Mouse (Mus musculus) limb, embryonic 12.5 days (tissue): ENCODE measurements around the gene Enpp4. TPM values are rescaled to one million over a fixed set of nuclear protein-coding genes. Genes with fewer than 3 reads are reported as not detected.

ENCODE experiments used
- ATAC-seq: fragments of 200-750 bp; cut with Nextera tagmentation; 2 replicates; pipeline ENCODE4 v1.8.0; 2017; ENCODE audit warnings: low read depth, moderate TSS enrichment; ENCODE audit not compliant: insufficient number of reproducible peaks, insufficient read depth, low FRiP score, low TSS enrichment
- H3K27ac ChIP-seq: fragments of 300-500 bp; sonication (generic); 2 replicates; pipeline ENCODE4 v1.5.1; 2016; ENCODE audit warnings: mild to moderate bottlenecking, moderate library complexity
- H3K27me3 ChIP-seq: fragments of 300-500 bp; sonication (generic); 2 replicates; pipeline ENCODE4 v1.6.1; 2016; ENCODE audit warnings: mild to moderate bottlenecking, moderate library complexity
- H3K36me3 ChIP-seq: fragments of 300-500 bp; sonication (generic); 2 replicates; pipeline ENCODE4 v1.6.1; 2016; ENCODE audit warnings: mild to moderate bottlenecking, moderate library complexity
- H3K4me1 ChIP-seq: fragments of 300-500 bp; sonication (generic); replicated peaks from 2 replicates; pipeline ENCODE4 v1.6.1; 2016
- H3K4me2 ChIP-seq: fragments of 300-500 bp; sonication (generic); 2 replicates; pipeline ENCODE4 v1.6.1; 2016; ENCODE audit warnings: mild to moderate bottlenecking, moderate library complexity
- H3K4me3 ChIP-seq: fragments of 300-500 bp; sonication (generic); replicated peaks from 2 replicates; pipeline ENCODE4 v1.5.1; 2016; ENCODE audit warnings: mild to moderate bottlenecking
- H3K9ac ChIP-seq: fragments of 300-500 bp; sonication (generic); replicated peaks from 2 replicates; pipeline ENCODE4 v1.6.1; 2016; ENCODE audit warnings: mild to moderate bottlenecking, moderate library complexity
- H3K9me3 ChIP-seq: fragments of 300-500 bp; sonication (generic); 2 replicates; pipeline ENCODE4 v1.6.1; 2016; ENCODE audit warnings: mild to moderate bottlenecking, moderate library complexity
- WGBS: fragments of 180-500 bp; shearing (Covaris S2); methylation state at CpG from one replicate; pipeline ENCODE4 v1.1.7; 2016; 5-methylcytosine and 5-hydroxymethylcytosine counted together
- polyA plus RNA-seq: library from polyadenylated mRNA; unstranded; fragments of >200 nt; fragmentation: Nextera tagmentation; extraction: Ambion mirVana; gene quantifications from 2 replicates; pipeline ENCODE4 v1.2.1, GENCODE M21; 2016

Gene Enpp4
- polyA plus RNA-seq, 1 experiment from 2014 or later = 3.6 TPM

DNA sequence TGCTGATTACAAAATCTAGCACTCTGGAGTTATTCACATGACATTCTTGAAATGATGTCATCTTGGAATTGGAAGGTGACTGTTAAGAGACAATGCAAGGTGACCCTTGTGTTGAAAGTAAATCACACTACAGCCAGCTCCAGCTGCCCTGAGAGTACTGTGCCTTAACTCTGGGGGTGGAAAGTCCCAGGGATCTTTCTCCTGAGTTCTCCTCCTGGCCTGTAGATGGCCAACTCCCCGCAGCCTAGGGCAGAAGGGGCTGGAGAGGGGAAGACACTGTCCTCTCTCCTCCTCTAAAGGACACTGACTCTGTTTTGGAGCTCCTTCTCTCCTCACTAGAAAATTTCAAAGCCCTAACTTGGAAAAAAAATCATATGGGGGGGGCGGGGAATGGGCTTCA is 14.1 kb downstream of the Enpp4 start:
- no peak overlapping the region for H3K4me2 ChIP-seq
- no peaks in the 10 kb centered on the region for H3K9me3 ChIP-seq
- no peak overlapping the region for H3K4me3 ChIP-seq
- H3K36me3 ChIP-seq = no peaks in the 10 kb centered on the region
- WGBS = 41% methylated on average over 2 of the region's 2 CpGs
- no peak for ATAC-seq
- H3K9ac ChIP-seq = no peak overlapping the region
- no peaks in the 10 kb centered on the region for H3K4me1 ChIP-seq
- 0 out of 2 replicates have a peak, but pooled peaks cover 2% of the 10 kb centered on the region for H3K27me3 ChIP-seq
- no peak overlapping the region for H3K27ac ChIP-seq

DNA sequence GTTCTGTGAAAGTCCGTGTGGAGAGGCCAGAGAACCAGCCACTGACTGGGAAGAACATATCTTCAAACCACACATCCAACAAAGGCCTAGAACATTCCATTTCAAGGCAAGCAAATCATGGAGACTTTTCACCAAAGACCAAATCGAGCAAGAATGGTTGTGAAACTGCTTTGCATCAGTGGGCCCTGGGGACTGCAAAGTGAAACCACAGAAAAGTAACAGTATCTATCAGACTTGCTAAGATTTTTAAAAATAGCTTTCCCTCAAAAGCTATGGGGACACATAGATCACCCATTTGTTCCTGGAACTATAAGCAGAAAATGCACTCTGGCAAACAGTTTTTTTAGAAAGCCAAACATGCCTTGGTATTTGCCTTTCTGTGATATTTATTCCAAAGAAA is 14.7 kb downstream of the Enpp4 start:
- Histone ChIP-seq H3K9me3 (no peaks in the 10 kb centered on the region), H3K4me2 (no peak overlapping the region), H3K4me1 (no peaks in the 10 kb centered on the region), H3K4me3 (no peak overlapping the region), H3K27ac (no peak overlapping the region), H3K9ac (no peak overlapping the region), H3K27me3 (0 out of 2 replicates have a peak, but pooled peaks cover 2% of the 10 kb centered on the region), H3K36me3 (no peaks in the 10 kb centered on the region)
- WGBS = 74% methylated on average over 2 of the region's 2 CpGs
- no peak for ATAC-seq

DNA sequence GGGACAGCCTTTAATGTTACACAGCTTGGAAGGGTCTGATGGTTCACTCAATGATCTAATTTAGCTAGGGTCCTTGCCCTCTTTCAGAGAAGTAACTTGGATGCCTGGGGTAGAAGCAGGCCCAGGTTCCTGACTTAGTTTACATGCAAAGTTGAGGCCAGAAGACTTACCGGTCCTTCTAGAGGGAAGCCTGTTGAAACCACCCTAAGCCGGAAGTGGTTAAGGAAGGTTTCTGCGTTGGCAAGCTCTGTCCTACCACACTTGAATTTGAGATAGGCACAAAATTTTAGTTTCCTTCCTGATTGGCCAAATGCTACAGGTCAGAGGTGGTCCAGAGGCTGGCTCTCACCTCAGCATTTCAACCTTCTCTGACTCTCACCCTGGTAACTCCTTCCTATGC is 17.4 kb downstream of the Enpp4 start:
- WGBS = 95% methylated on average over 3 of the region's 3 CpGs
- Histone ChIP-seq H3K4me1 (no peaks in the 10 kb centered on the region), H3K27ac (no peak overlapping the region), H3K9me3 (no peaks in the 10 kb centered on the region), H3K27me3 (0 out of 2 replicates have a peak, but pooled peaks cover 6% of the 10 kb centered on the region), H3K4me3 (no peak overlapping the region), H3K9ac (no peak overlapping the region), H3K36me3 (peaks cover 6% of the 10 kb centered on the region; the same call in 1 of the 2 replicates), H3K4me2 (no peak overlapping the region)
- no peak for ATAC-seq

DNA sequence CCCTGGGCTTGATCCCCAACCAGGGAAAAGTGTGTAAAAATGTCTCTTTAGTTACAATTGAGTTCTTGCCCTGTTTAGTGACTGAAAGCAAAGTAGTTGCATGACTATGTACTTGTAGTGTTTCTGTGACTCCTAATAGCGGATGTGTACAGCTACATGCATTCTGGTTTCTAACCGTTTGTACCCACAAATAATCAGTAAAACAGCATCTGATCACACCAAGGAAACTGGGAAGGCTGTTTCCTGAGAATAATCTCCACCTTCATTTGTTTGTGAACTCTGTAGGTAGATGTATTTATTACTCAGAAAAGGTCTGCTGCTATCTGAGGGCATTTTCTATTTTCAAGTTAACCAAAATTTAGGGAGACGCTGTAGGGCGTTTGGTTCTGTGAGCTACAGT is 22.5 kb downstream of the Enpp4 start:
- H3K27ac ChIP-seq = no peak overlapping the region
- H3K27me3 ChIP-seq = 0 out of 2 replicates have a peak, but pooled peaks cover 3% of the 10 kb centered on the region
- H3K4me1 ChIP-seq = no peaks in the 10 kb centered on the region
- no peaks in the 10 kb centered on the region for H3K9me3 ChIP-seq
- ATAC-seq = no peak
- H3K9ac ChIP-seq = no peak overlapping the region
- H3K4me3 ChIP-seq = no peak overlapping the region
- WGBS = 91% methylated on average over 4 of the region's 4 CpGs
- H3K36me3 ChIP-seq = peaks cover 11% of the 10 kb centered on the region; the same call in 1 of the 2 replicates
- no peak overlapping the region for H3K4me2 ChIP-seq

DNA sequence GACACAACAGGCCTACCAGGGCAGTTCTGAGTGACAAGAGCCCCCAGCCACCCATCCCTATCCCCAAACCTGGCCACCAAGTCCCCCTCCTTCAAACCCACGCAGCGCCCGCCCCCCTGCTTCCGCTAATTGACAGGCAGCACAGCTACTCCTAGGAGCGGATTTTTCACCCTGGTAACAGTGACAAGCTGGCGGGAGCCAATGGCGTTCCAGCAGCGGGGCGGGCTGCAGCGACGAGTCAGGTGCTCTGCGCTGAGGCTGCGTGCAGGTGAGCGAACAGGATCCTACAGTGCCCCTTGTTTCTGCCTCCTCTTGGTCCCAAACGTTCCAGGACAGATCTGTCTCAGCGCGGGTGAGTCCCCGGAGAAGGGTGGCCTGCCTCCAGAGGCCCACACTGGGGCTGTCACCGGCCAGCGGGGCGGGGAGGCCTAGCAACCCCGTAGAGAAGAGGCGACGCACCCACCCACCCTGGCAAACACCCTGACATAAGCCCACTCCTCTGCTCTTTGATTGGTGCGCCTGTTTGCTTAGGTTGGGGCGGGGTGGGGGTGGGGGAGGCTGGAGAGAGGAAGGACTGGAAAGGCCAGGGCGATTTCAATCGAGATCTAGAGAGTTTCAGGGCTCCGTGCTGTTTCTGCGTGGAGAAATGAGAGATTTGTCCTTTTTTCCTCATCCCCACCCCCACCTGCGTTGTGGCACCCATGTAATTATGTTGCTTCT is 26.8 kb downstream of the Enpp4 start, which contains the start of gene Enpp5:
TSS of gene Enpp5 (plus strand) at position 183 of the 720 bp plus-strand sequence.
- Histone ChIP-seq H3K9ac (peak within 1 kb of the TSS; percentile 63), H3K36me3 (0 out of 2 replicates have a peak, but pooled peaks cover 5% of the 10 kb centered on the region), H3K27ac (no peak within 1 kb of the TSS), H3K9me3 (no peaks in the 10 kb centered on the region), H3K4me3 (peak within 1 kb of the TSS; percentile 62), H3K27me3 (no peaks in the 10 kb centered on the region), H3K4me1 (no peaks in the 10 kb centered on the region), H3K4me2 (peak within 1 kb of the TSS; percentile 97)
- 1% methylated on average over 31 of the region's 31 CpGs for WGBS
- peak; percentile 91; the same call in 1 of the 2 replicates for ATAC-seq

DNA sequence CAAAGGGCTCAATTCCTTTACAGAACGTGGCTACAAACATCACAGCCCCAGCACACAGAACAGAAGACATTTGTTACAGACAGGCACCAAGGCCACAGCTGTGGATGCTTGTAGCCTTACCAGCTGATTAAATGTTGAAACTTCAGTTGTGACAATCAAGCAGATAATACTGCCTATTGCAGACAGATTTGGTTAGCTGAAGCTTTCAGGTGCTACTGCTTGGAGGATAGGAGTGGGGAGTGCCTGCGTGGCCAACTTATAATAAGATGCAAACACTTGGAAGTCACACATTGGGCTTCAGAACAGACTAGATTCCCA is 27.8 kb downstream of the Enpp4 start:
- WGBS = 65% methylated on average over 2 of the region's 2 CpGs
- Histone ChIP-seq H3K4me2 (no peak overlapping the region), H3K4me3 (no peak overlapping the region), H3K9ac (no peak overlapping the region), H3K36me3 (0 out of 2 replicates have a peak, but pooled peaks cover 5% of the 10 kb centered on the region), H3K27ac (no peak overlapping the region), H3K9me3 (no peaks in the 10 kb centered on the region), H3K4me1 (no peaks in the 10 kb centered on the region), H3K27me3 (no peaks in the 10 kb centered on the region)
- ATAC-seq = no peak

DNA sequence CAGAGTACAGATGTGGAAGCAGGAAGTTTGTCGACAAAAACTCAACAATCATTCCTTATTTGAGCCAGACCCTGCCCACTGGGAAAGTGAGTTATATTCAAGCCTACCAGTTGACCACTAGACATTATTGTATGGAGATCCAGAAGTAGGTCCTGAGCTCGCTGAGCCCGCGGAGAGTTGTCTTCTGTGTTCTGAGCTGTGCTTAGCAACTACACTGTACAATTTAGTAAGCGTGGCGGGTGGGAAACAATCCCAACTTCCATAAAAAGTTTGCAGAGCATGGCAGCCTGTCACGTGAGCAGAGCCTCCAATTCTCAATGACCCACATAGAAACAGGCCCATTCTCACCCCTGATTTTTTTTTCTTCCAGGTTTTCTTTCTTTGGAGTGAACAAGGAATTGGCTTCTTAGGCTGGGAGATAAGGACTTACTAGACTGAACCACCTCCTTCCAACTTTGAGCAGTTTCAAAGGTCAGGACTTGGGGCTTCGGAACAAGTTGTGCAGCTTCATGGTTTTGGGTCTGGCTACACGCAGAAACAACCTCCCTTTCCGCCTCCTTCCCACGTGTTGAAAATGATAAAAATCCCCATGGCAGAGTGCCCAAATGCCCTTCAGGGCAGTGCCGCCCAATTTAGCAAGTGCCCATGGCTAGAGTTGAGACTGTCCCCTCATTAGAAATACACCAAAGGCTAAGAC is 28.3 kb downstream of the Enpp4 start:
- no peak overlapping the region for H3K9ac ChIP-seq
- no peaks in the 10 kb centered on the region for H3K9me3 ChIP-seq
- WGBS = 86% methylated on average over 12 of the region's 12 CpGs
- H3K4me1 ChIP-seq = no peaks in the 10 kb centered on the region
- H3K27me3 ChIP-seq = no peaks in the 10 kb centered on the region
- H3K4me3 ChIP-seq = no peak overlapping the region
- no peak overlapping the region for H3K4me2 ChIP-seq
- H3K27ac ChIP-seq = no peak overlapping the region
- 0 out of 2 replicates have a peak, but pooled peaks cover 5% of the 10 kb centered on the region for H3K36me3 ChIP-seq
- ATAC-seq = no peak

DNA sequence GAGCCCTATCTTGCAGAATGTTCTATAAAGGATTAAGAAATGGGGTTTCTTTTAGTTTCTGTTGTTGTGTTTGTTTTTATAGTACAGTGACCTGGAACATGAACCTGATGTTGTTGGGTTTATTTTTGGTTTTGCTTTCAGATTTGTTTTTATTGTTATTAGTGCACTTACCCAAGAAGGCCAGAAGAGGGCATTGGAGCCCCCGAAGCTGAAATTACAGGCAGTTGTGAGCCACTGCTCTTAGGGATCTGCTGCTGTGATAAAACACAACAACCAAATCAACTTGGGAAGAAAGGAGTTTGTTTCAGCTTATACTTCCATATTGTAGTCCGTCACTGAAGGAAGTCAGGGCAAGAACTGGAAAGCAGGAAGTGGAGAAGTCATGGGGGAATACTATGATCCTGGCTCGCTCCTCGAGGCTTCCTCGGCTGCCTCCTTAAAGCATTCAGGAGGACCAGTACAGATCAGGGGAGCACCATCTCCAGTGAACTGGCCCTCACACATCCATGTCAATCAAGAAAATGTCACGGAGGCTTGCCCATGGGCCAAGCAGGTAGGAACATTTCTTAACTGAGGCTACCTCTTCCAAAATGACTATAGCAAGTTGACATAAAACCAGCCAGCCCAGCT is 29.4 kb downstream of the Enpp4 start:
- H3K4me1 ChIP-seq = no peaks in the 10 kb centered on the region
- H3K27me3 ChIP-seq = no peaks in the 10 kb centered on the region
- no peak overlapping the region for H3K4me3 ChIP-seq
- no peak overlapping the region for H3K27ac ChIP-seq
- 0 out of 2 replicates have a peak, but pooled peaks cover 3% of the 10 kb centered on the region for H3K36me3 ChIP-seq
- 52% methylated on average over 6 of the region's 6 CpGs for WGBS
- no peak overlapping the region for H3K4me2 ChIP-seq
- no peaks in the 10 kb centered on the region for H3K9me3 ChIP-seq
- no peak overlapping the region for H3K9ac ChIP-seq
- ATAC-seq = no peak

DNA sequence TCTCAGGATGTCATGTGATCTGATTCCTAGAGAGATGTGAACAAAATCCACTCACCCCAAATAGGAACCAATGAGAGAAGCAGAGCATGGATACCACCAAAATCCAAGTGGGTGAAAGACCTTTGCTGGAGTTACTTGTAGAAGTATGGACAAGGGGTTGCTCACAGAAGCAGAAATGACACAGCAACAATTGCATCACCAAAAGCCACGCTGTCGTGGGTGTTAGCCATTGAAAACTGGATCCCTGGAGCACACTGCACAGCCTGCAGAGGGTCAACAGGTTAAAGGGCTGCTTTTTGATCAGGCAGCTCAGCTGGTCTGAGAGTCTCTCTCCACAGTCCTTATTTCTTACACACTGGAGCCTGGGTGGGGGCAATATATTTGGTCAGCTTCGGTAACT is 30.0 kb downstream of the Enpp4 start:
- WGBS = 84% methylated on average over 3 of the region's 3 CpGs
- no peak overlapping the region for H3K4me2 ChIP-seq
- H3K9me3 ChIP-seq = no peaks in the 10 kb centered on the region
- H3K9ac ChIP-seq = no peak overlapping the region
- H3K27ac ChIP-seq = no peak overlapping the region
- ATAC-seq = no peak
- no peaks in the 10 kb centered on the region for H3K4me1 ChIP-seq
- no peaks in the 10 kb centered on the region for H3K27me3 ChIP-seq
- H3K4me3 ChIP-seq = no peak overlapping the region
- no peaks in the 10 kb centered on the region for H3K36me3 ChIP-seq

DNA sequence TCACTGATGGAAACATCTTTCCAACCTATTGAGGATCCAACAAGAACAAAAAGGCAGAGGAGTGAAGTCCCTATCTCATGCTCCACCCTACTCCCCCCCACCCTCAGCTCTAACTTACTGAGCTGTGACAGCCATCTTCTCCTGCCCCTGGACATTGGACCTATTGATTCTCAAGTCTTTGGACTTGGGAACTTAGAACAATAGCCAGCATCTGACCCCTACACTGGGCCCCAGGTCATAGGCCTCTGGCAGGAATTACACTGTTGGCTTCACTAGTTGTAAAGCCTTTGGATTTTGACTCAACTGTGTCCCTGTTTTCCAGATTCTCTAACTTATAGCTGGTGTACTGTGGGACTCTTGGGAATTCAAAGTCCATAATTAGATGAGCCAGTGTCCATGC is 33.9 kb downstream of the Enpp4 start:
- Histone ChIP-seq H3K4me1 (no peaks in the 10 kb centered on the region), H3K9me3 (no peaks in the 10 kb centered on the region), H3K4me2 (no peak overlapping the region), H3K36me3 (no peaks in the 10 kb centered on the region), H3K4me3 (no peak overlapping the region), H3K9ac (no peak overlapping the region), H3K27ac (no peak overlapping the region), H3K27me3 (no peaks in the 10 kb centered on the region)
- no peak for ATAC-seq

DNA sequence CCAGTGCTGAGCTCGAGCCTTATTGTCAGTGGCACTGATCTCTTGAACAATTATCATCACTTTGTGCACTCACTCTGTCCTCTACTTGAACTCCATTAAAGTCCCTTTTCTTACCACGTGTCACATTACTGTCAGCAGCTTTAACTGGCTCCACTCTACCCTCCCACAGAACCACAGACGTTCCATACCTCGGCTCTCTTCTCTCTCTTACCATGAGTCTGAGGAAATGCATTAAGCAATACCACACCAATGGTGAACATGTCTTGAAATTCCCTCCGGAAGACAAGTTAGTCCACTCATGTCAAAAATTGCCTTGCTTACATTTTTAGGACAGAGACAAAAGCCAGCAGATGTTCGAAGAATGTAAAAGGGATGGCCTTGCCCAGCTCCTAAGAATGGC is 36.7 kb downstream of the Enpp4 start:
- Histone ChIP-seq H3K4me2 (no peak overlapping the region), H3K4me1 (no peaks in the 10 kb centered on the region), H3K27ac (no peak overlapping the region), H3K27me3 (no peaks in the 10 kb centered on the region), H3K9ac (no peak overlapping the region), H3K9me3 (no peaks in the 10 kb centered on the region; the same call in 1 of the 2 replicates), H3K36me3 (no peaks in the 10 kb centered on the region), H3K4me3 (no peak overlapping the region)
- WGBS = 73% methylated on average over 6 of the region's 6 CpGs
- no peak for ATAC-seq
